7 mouse cellular contexts compared by ENCODE assay signal in genomic region chr7:141061269-141061692, GRCm38 (mm10). TPM values are rescaled to one million over a fixed set of nuclear protein-coding genes. Genes with fewer than 3 reads are reported as not detected.
DNase-seq lines count a peak whose midpoint lies in the region; ATAC-seq and TF ChIP-seq lines count a peak whose summit lies in the region.

No protein-coding gene starts in this region.

- peaks cover 8% of the 10 kb centered on the region for H3K4me1 ChIP-seq in lung, embryonic 16.5 days (replicated peaks; ENCODE audit: control insufficient read depth, insufficient read depth, low read length)
- peaks cover 2% of the 10 kb centered on the region; the same call in 1 of the 2 replicates for H3K4me1 ChIP-seq in lung, adult 2 months (ENCODE audit: control insufficient read depth, insufficient read depth, low read length)
- H3K4me1 ChIP-seq in cortical plate, adult 2 months (ENCODE audit: control insufficient read depth, insufficient read depth, low read length) = peaks cover 5% of the 10 kb centered on the region
- peaks cover 34% of the 10 kb centered on the region for H3K4me1 ChIP-seq in hindbrain, embryonic 15.5 days (replicated peaks)

- no peaks in the 10 kb centered on the region for H3K79me2 ChIP-seq in myocyte (ENCODE audit: control insufficient read depth, insufficient read depth)

- no peak for DNase-seq in lung, adult 2 months
- DNase-seq in adrenal gland, adult 8-10 months = no peak
- DNase-seq in right cerebral cortex, adult 18-20 months = no peak

- TF ChIP-seq CTCF in lung, adult 2 months (IDR thresholded peaks at IDR 0.05; ENCODE audit: insufficient read depth, low read length) = no peak
- no peak for TF ChIP-seq CTCF in cortical plate, adult 2 months (IDR thresholded peaks at IDR 0.05; ENCODE audit: extremely low read depth, insufficient read depth, low read length)

- H3K4me2 ChIP-seq in lung, embryonic 16.5 days (ENCODE audit: low read depth, low read length) = peak overlapping the region; percentile 93
- peak overlapping the region; percentile 62 for H3K4me2 ChIP-seq in hindbrain, embryonic 15.5 days
- peak overlapping the region; percentile 72 for H3K4me2 ChIP-seq in myocyte (ENCODE audit: low read depth)

- no peak for TF ChIP-seq POLR2A in lung, adult 2 months (IDR thresholded peaks at IDR 0.05; ENCODE audit: borderline replicate concordance, extremely low read depth, low read depth, low read length)
- no peak for TF ChIP-seq POLR2A in cortical plate, adult 2 months (IDR thresholded peaks at IDR 0.05; ENCODE audit: extremely low read depth, insufficient read depth, low read length)
- TF ChIP-seq POLR2A in myocyte (IDR thresholded peaks at IDR 0.05; ENCODE audit: insufficient read length, low read depth) = no peak

- H3K27ac ChIP-seq in lung, embryonic 16.5 days (ENCODE audit: low read length) = no peak overlapping the region
- H3K27ac ChIP-seq in cortical plate, adult 2 months (ENCODE audit: insufficient read depth, low read length) = peak overlapping the region; percentile 53
- peak overlapping the region; percentile 94 for H3K27ac ChIP-seq in hindbrain, embryonic 15.5 days (replicated peaks)

- H3ac ChIP-seq in myocyte (ENCODE audit: control insufficient read depth, insufficient read length) = peak overlapping the region; percentile 45

- no peaks in the 10 kb centered on the region; the same call in 1 of the 2 replicates for H3K27me3 ChIP-seq in lung, embryonic 16.5 days (ENCODE audit: control insufficient read depth, insufficient read depth, low read depth, low read length)
- no peaks in the 10 kb centered on the region for H3K27me3 ChIP-seq in hindbrain, embryonic 15.5 days
- H3K27me3 ChIP-seq in myocyte (ENCODE audit: control insufficient read depth, insufficient read depth, insufficient read length) = peaks cover 7% of the 10 kb centered on the region

- under 1% methylated on average over 32 of the region's 37 CpGs for WGBS in lung, embryonic 16.5 days
- 5% methylated on average over 37 of the region's 37 CpGs for WGBS in lung, adult 2 months
- WGBS in hindbrain, embryonic 15.5 days = under 1% methylated on average over 37 of the region's 37 CpGs

- peak overlapping the region; percentile 68 for H3K9ac ChIP-seq in lung, embryonic 16.5 days (ENCODE audit: low read length)
- peak overlapping the region; percentile 94 for H3K9ac ChIP-seq in hindbrain, embryonic 15.5 days

- no peaks in the 10 kb centered on the region for H3K36me3 ChIP-seq in lung, embryonic 16.5 days (ENCODE audit: control insufficient read depth, insufficient read depth, low read length)
- peaks cover 24% of the 10 kb centered on the region for H3K36me3 ChIP-seq in hindbrain, embryonic 15.5 days
- H3K36me3 ChIP-seq in myocyte (ENCODE audit: control insufficient read depth, insufficient read depth) = no peaks in the 10 kb centered on the region

- H3K4me3 ChIP-seq in lung, embryonic 16.5 days (ENCODE audit: low read length) = peak overlapping the region; percentile 65
- no peak overlapping the region for H3K4me3 ChIP-seq in lung, adult 2 months (replicated peaks; ENCODE audit: extremely low read depth, low read depth, low read length)
- peak overlapping the region; percentile 69 for H3K4me3 ChIP-seq in cortical plate, adult 2 months (ENCODE audit: insufficient read depth, low read length)
- peak overlapping the region; percentile 76 for H3K4me3 ChIP-seq in hindbrain, embryonic 15.5 days
- H3K4me3 ChIP-seq in myocyte = peak overlapping the region; percentile 5

- ATAC-seq in lung, embryonic 16.5 days (ENCODE audit: low read depth) = peak; percentile 40; the same call in 1 of the 2 replicates
- peak; percentile 59 for ATAC-seq in hindbrain, embryonic 15.5 days (ENCODE audit: low FRiP score, low read depth)

- H3K9me3 ChIP-seq in lung, embryonic 16.5 days (ENCODE audit: control insufficient read depth, low read length) = no peaks in the 10 kb centered on the region
- no peaks in the 10 kb centered on the region for H3K9me3 ChIP-seq in hindbrain, embryonic 15.5 days

TF ChIP-seq in myocyte, 11 proteins besides CTCF, POLR2A, EP300 and RAD21:
- no peak for TF ChIP-seq SRF (IDR thresholded peaks at IDR 0.05; ENCODE audit: control insufficient read depth, insufficient read length, low read depth)
- no peak for TF ChIP-seq MYOD1 (IDR thresholded peaks at IDR 0.05; ENCODE audit: control insufficient read depth in 1 of 3, insufficient read length in 2 of 3, low read depth in 2 of 3)
- no peak for TF ChIP-seq POLR2AphosphoS2 (IDR thresholded peaks at IDR 0.05; ENCODE audit: insufficient read length, low read depth)
- no peak for TF ChIP-seq E2F4 (IDR thresholded peaks at IDR 0.05; ENCODE audit: insufficient read depth)
- TF ChIP-seq TCF12 (IDR thresholded peaks at IDR 0.05; ENCODE audit: insufficient read depth, poor library complexity, severe bottlenecking) = no peak
- no peak for TF ChIP-seq USF1 (IDR thresholded peaks at IDR 0.05; ENCODE audit: low read depth)
- no peak for TF ChIP-seq TCF3 (IDR thresholded peaks at IDR 0.05; ENCODE audit: insufficient read length, low read depth)
- TF ChIP-seq REST (IDR thresholded peaks at IDR 0.05; ENCODE audit: insufficient read depth, insufficient read length) = no peak
- no peak for TF ChIP-seq CEBPB (IDR thresholded peaks at IDR 0.05; ENCODE audit: insufficient read depth, poor library complexity, severe bottlenecking)
- no peak for TF ChIP-seq MYOG (IDR thresholded peaks at IDR 0.05; ENCODE audit: control insufficient read depth in 1 of 3, insufficient read depth in 1 of 3, insufficient read length in 2 of 3, low read depth in 2 of 3)
- TF ChIP-seq MAX (IDR thresholded peaks at IDR 0.05; ENCODE audit: low read depth) = no peak

RNA-seq across cellular contexts. Expression of gene B4galnt4, which starts 0.4 kb away (rescaled TPM):
- polyA plus RNA-seq in lung, embryonic 16.5 days (2015; fragmentation: Nextera tagmentation; extraction: Ambion mirVana) = 3.2 and 3.8 TPM in 2 replicates
- 0.33 and 0.36 TPM in 2 replicates for polyA plus RNA-seq in lung, adult 2 months (2012; rRNA removed)
- 109 and 125 TPM in 2 replicates for polyA plus RNA-seq in cortical plate, adult 2 months (2012; rRNA removed)
- 45.6 and 57.3 TPM in 2 replicates for polyA plus RNA-seq in hindbrain, embryonic 15.5 days (2015; fragmentation: Nextera tagmentation; extraction: Ambion mirVana)
- 0.46 TPM for polyA plus RNA-seq in myocyte (2012; fragmentation: generic; extraction: Trizol)
- 1 to 10 TPM; 2.0 to 6.1 (median 2.7) TPM for total RNA-seq in adrenal gland, adult 8-10 months (2022)

RNA-seq across cellular contexts. Expression of gene Pkp3, which starts 16.7 kb away (rescaled TPM):
- 16.6 and 18.5 TPM in 2 replicates for polyA plus RNA-seq in lung, embryonic 16.5 days (2015; fragmentation: Nextera tagmentation; extraction: Ambion mirVana)
- polyA plus RNA-seq in lung, adult 2 months (2012; rRNA removed) = 23.8 and 47.7 TPM in 2 replicates
- 0.06 and 0.15 TPM in 2 replicates for polyA plus RNA-seq in cortical plate, adult 2 months (2012; rRNA removed)
- 0.25 and 0.29 TPM in 2 replicates for polyA plus RNA-seq in hindbrain, embryonic 15.5 days (2015; fragmentation: Nextera tagmentation; extraction: Ambion mirVana)
- 0.25 TPM for polyA plus RNA-seq in myocyte (2012; fragmentation: generic; extraction: Trizol)
- 1 to 10 TPM; 1.6 to 3.1 (median 2.1) TPM for total RNA-seq in adrenal gland, adult 8-10 months (2022)

RNA-seq across cellular contexts. Expression of gene Gm17387, which starts 32.4 kb away (rescaled TPM):
- not detected in 2 replicates for polyA plus RNA-seq in lung, embryonic 16.5 days (2015; fragmentation: Nextera tagmentation; extraction: Ambion mirVana)
- not detected in 2 replicates for polyA plus RNA-seq in lung, adult 2 months (2012; rRNA removed)
- not detected in 2 replicates for polyA plus RNA-seq in cortical plate, adult 2 months (2012; rRNA removed)
- polyA plus RNA-seq in hindbrain, embryonic 15.5 days (2015; fragmentation: Nextera tagmentation; extraction: Ambion mirVana) = not detected in 2 replicates
- polyA plus RNA-seq in myocyte (2012; fragmentation: generic; extraction: Trizol) = not detected
- total RNA-seq in adrenal gland, adult 8-10 months (2022) = not detected

RNA-seq across cellular contexts. Expression of gene Sigirr, which starts 39.1 kb away (rescaled TPM):
- 17.7 and 20.4 TPM in 2 replicates for polyA plus RNA-seq in lung, embryonic 16.5 days (2015; fragmentation: Nextera tagmentation; extraction: Ambion mirVana)
- 40.5 and 40.6 TPM in 2 replicates for polyA plus RNA-seq in lung, adult 2 months (2012; rRNA removed)
- polyA plus RNA-seq in cortical plate, adult 2 months (2012; rRNA removed) = 4.0 and 4.3 TPM in 2 replicates
- polyA plus RNA-seq in hindbrain, embryonic 15.5 days (2015; fragmentation: Nextera tagmentation; extraction: Ambion mirVana) = 3.2 and 3.3 TPM in 2 replicates
- polyA plus RNA-seq in myocyte (2012; fragmentation: generic; extraction: Trizol) = 4.8 TPM
- 1 to 10 TPM; 4.2 to 5.8 (median 4.8) TPM for total RNA-seq in adrenal gland, adult 8-10 months (2022)

RNA-seq across cellular contexts. Expression of gene Ifitm6, which starts 43.6 kb away (rescaled TPM):
- 1.5 and 1.8 TPM in 2 replicates for polyA plus RNA-seq in lung, embryonic 16.5 days (2015; fragmentation: Nextera tagmentation; extraction: Ambion mirVana)
- polyA plus RNA-seq in lung, adult 2 months (2012; rRNA removed) = 10.6 and 24.3 TPM in 2 replicates
- polyA plus RNA-seq in cortical plate, adult 2 months (2012; rRNA removed) = 0.74 and 1.3 TPM in 2 replicates
- polyA plus RNA-seq in hindbrain, embryonic 15.5 days (2015; fragmentation: Nextera tagmentation; extraction: Ambion mirVana) = 0.79 and 1.7 TPM in 2 replicates
- polyA plus RNA-seq in myocyte (2012; fragmentation: generic; extraction: Trizol) = 4.4 TPM
- 1 to 10 TPM in 2 of 4 experiments, under 1 TPM in 1, not detected in 1; 0.81 to 1.5 (median 1.2) TPM for total RNA-seq in adrenal gland, adult 8-10 months (2022)

Comparison
In these comparisons a context has a peak if more than half of its experiments do, and no peak if none do; other contexts are left out.
1. RNA of gene Pkp3, which starts 16.7 kb away (polyA plus RNA-seq): 23.8 to 47.7 TPM in lung, adult 2 months and 16.6 to 18.5 TPM in lung, embryonic 16.5 days; 0.25 to 0.29 TPM in hindbrain, embryonic 15.5 days, 0.25 TPM in myocyte (single experiment) and 0.06 to 0.15 TPM in cortical plate, adult 2 months; every median in the first group is over 10 times any median in the second.
2. Peak in every context shown above with its lines, with median percentiles within 50 percentile points of each other: H3K4me2 ChIP-seq.